Mouse (Mus musculus): Measurements from ENCODE around the gene Mrpl20.

Gene Mrpl20

GRCm38 (mm10) chr4:155854991-155855390 lies 52.3 kb downstream of the Mrpl20 start:
- DNase-seq (ENCODE audit: low spot score in 2 of 2), result no peak

GRCm38 (mm10) chr4:155856071-155856470 lies 53.4 kb downstream of the Mrpl20 start:
- DNase-seq (ENCODE audit: low spot score in 2 of 2), result no peak

- no peak for DNase-seq (ENCODE audit: low spot score in 2 of 2)
Observed at GRCm38 (mm10) chr4:155856881-155857280, 54.2 kb downstream of the Mrpl20 start.

- DNase-seq (ENCODE audit: low spot score in 2 of 2), result no peak
Observed at GRCm38 (mm10) chr4:155859318-155859717, 56.6 kb downstream of the Mrpl20 start.

Measured in heart, adult 9 months (tissue).